Mouse (Mus musculus) liver, adult 2 months (tissue): Measurements from ENCODE around the gene Slc22a23.

ENCODE experiments used
- CTCF ChIP-seq: fragments of 200-500 bp; IDR thresholded peaks from 2 replicates; pipeline ENCODE4 v1.5.1; 2011; ENCODE audit warnings: low read depth, low read length, control low read depth
- POLR2A ChIP-seq: fragments of 200-500 bp; IDR thresholded peaks from 2 replicates; pipeline ENCODE4 v1.6.1; 2011; ENCODE audit warnings: low read length, control low read depth; ENCODE audit not compliant: insufficient read depth; ENCODE audit errors: extremely low read depth

DNA sequence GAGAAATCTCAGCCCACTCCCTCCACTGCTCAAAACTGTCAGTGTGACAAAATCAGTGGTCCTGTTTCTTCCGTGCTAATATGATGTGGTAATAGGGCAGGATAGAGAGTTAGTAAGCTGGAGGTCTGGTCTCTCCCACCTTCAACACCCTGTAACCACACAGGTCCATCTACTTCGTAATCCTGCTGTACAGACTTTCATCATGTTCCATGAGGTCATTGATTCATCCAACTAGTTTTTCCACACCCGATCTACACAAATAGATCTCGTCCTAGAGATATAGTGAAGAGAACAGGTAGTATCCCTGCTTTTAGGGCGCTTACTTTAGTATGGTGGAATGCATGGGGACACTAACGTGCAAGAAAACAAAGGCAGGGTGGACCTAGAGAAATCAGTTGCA lies 63.6 kb downstream of the Slc22a23 start:
- TF ChIP-seq POLR2A: no peak
- TF ChIP-seq CTCF: no peak
